Mouse (Mus musculus) bone marrow macrophage, adult 2 months (primary cell): ENCODE data around the gene Celsr1.

ENCODE experiments used
- CTCF ChIP-seq: IDR thresholded peaks from 2 replicates; pipeline ENCODE4 v1.5.1; 2012; ENCODE audit warnings: low read depth, mild to moderate bottlenecking, low read length, moderate library complexity
- POLR2A ChIP-seq: IDR thresholded peaks from 2 replicates; pipeline ENCODE4 v1.6.1; 2012; ENCODE audit warnings: mild to moderate bottlenecking, low read depth, low read length, borderline replicate concordance

- TF ChIP-seq CTCF (no peak), POLR2A (no peak)
Observed at GRCm38 (mm10) chr15:86051152-86051551, 17.6 kb upstream of the Celsr1 start.
